Mouse (Mus musculus): ENCODE measurements around the gene Tcam1. TPM values are rescaled to one million over a fixed set of nuclear protein-coding genes. Genes with fewer than 3 reads are reported as not detected.

Gene Tcam1
- polyA plus RNA-seq, 1 experiment: not detected

- peaks cover 77% of the 10 kb centered on the region for H3K4me1 ChIP-seq
- H3K27me3 ChIP-seq (replicated peaks): no peaks in the 10 kb centered on the region
- H3K4me3 ChIP-seq (replicated peaks): peak within 1 kb of the TSS; percentile 96
- H3K36me3 ChIP-seq (replicated peaks; ENCODE audit: low read length): peaks cover 17% of the 10 kb centered on the region
- no peaks in the 10 kb centered on the region for H3K9me3 ChIP-seq
- TF ChIP-seq FLI1 (IDR thresholded peaks at IDR 0.05; ENCODE audit: low read length): 0 out of 2 replicates have a peak, but pooled peaks have one; percentile 27
- no peak for TF ChIP-seq GATA1 (IDR thresholded peaks at IDR 0.05; ENCODE audit: borderline replicate concordance, low read length)
Observed at GRCm38 (mm10) chr11:106272644-106273310, 3.7 kb upstream of the Tcam1 start, which contains the start of gene Smarcd2. TSS of gene Smarcd2 (minus strand) at chr11:106272972.

GRCm38 (mm10) chr11:106273311-106273684 lies 3.2 kb upstream of the Tcam1 start:
- H3K36me3 ChIP-seq (replicated peaks; ENCODE audit: low read length): peaks cover 12% of the 10 kb centered on the region
- peaks cover 77% of the 10 kb centered on the region for H3K4me1 ChIP-seq
- no peak for TF ChIP-seq FLI1 (IDR thresholded peaks at IDR 0.05; ENCODE audit: low read length)
- no peak for TF ChIP-seq GATA1 (IDR thresholded peaks at IDR 0.05; ENCODE audit: borderline replicate concordance, low read length)
- no peaks in the 10 kb centered on the region for H3K9me3 ChIP-seq
- peak overlapping the region; percentile 96 for H3K4me3 ChIP-seq (replicated peaks)
- no peaks in the 10 kb centered on the region for H3K27me3 ChIP-seq (replicated peaks)

DNA sequence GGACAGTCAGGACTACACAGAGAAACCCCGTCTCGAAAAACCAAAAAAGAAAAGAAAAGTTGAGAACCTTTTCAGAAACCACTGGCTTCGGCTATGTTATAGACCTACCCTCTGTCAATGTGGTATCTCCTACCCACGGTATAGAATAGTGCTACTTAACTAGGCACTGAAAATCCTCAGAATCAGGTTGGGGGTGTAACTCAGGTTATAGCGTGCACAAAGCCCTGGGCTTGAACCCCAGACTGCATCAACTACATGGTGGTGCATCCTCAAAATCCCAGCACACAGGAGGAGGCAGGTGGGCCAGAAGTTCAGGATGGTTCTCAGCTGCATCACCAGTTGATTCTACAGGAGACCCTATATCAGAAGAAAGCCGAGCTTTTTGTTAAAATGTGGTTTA lies 2.7 kb upstream of the Tcam1 start:
- H3K36me3 ChIP-seq (replicated peaks; ENCODE audit: low read length): peaks cover 7% of the 10 kb centered on the region
- TF ChIP-seq FLI1 (IDR thresholded peaks at IDR 0.05; ENCODE audit: low read length): no peak
- H3K9me3 ChIP-seq: no peaks in the 10 kb centered on the region
- H3K4me1 ChIP-seq: peaks cover 72% of the 10 kb centered on the region
- H3K4me3 ChIP-seq (replicated peaks): peak overlapping the region; percentile 39
- H3K27me3 ChIP-seq (replicated peaks): peaks cover 2% of the 10 kb centered on the region

DNA sequence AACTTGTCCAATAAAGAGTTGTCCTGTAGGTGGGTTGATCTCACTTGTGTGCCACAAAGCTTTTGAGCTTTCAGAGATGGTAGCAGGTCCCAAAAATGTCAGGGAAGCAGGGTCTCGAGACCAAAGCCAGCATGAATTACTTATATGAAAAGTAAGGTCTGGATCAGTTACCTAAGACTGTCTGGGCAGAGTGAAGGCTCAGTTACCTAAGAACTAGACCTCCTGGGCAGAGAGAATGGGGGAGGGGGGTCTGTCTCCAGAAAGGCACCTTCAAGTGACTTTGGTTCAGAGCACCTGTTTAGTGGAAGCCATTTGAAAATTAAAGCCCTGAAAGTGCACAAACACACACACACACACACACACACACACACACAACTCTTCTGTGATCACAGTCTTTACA lies 2.1 kb upstream of the Tcam1 start:
- peaks cover 66% of the 10 kb centered on the region for H3K4me1 ChIP-seq

GRCm38 (mm10) chr11:106274971-106275411 lies 1.5 kb upstream of the Tcam1 start:
- H3K4me3 ChIP-seq (replicated peaks): no peak overlapping the region
- H3K9me3 ChIP-seq: no peaks in the 10 kb centered on the region
- peaks cover 62% of the 10 kb centered on the region for H3K4me1 ChIP-seq
- peaks cover 2% of the 10 kb centered on the region for H3K27me3 ChIP-seq (replicated peaks)
- TF ChIP-seq FLI1 (IDR thresholded peaks at IDR 0.05; ENCODE audit: low read length) (no peak), GATA1 (IDR thresholded peaks at IDR 0.05; ENCODE audit: borderline replicate concordance, low read length) (no peak)
- H3K36me3 ChIP-seq (replicated peaks; ENCODE audit: low read length): peaks cover 2% of the 10 kb centered on the region

More for the DNA sequence above, 2.1 kb upstream of the Tcam1 start:
- Histone ChIP-seq H3K36me3 (replicated peaks; ENCODE audit: low read length) (peaks cover 2% of the 10 kb centered on the region), H3K4me3 (replicated peaks) (no peak overlapping the region), H3K27me3 (replicated peaks) (peaks cover 2% of the 10 kb centered on the region), H3K9me3 (no peaks in the 10 kb centered on the region)
- TF ChIP-seq GATA1 (IDR thresholded peaks at IDR 0.05; ENCODE audit: borderline replicate concordance, low read length) (no peak), FLI1 (IDR thresholded peaks at IDR 0.05; ENCODE audit: low read length) (no peak)

GRCm38 (mm10) chr11:106282452-106282851 lies 6.0 kb downstream of the Tcam1 start:
- Histone ChIP-seq H3K9me3 (no peaks in the 10 kb centered on the region), H3K27me3 (replicated peaks) (peaks cover 50% of the 10 kb centered on the region), H3K4me1 (peaks cover 17% of the 10 kb centered on the region), H3K4me3 (replicated peaks) (no peak overlapping the region), H3K36me3 (replicated peaks; ENCODE audit: low read length) (no peaks in the 10 kb centered on the region)
- TF ChIP-seq FLI1 (IDR thresholded peaks at IDR 0.05; ENCODE audit: low read length) (no peak), GATA1 (IDR thresholded peaks at IDR 0.05; ENCODE audit: borderline replicate concordance, low read length) (no peak)

DNA sequence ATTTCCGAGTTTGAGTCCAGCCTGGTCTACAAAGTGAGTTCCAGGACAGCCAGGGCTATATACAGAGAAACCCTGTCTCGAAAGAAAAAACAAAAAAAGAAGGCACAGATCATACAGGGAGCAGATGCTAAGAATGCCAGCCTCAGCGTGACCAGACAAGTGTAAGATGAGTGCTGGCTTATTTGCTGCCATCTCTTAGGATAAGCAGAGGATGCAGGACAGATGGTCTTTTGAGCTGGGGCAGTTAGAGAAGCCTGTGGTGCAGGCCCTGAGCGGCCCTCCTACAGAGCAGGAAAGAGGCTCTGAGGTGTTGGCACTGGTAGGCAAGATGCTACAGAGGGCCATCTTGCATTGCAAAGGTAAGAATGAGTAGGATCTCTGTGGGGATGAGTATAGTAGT lies 6.9 kb downstream of the Tcam1 start:
- Histone ChIP-seq H3K27me3 (replicated peaks) (peaks cover 53% of the 10 kb centered on the region), H3K4me3 (replicated peaks) (no peak overlapping the region), H3K9me3 (no peaks in the 10 kb centered on the region), H3K36me3 (replicated peaks; ENCODE audit: low read length) (no peaks in the 10 kb centered on the region), H3K4me1 (peaks cover 9% of the 10 kb centered on the region; the same call in 1 of the 2 replicates)
- TF ChIP-seq GATA1 (IDR thresholded peaks at IDR 0.05; ENCODE audit: borderline replicate concordance, low read length): no peak
- TF ChIP-seq FLI1 (IDR thresholded peaks at IDR 0.05; ENCODE audit: low read length): no peak

GRCm38 (mm10) chr11:106284126-106284525 lies 7.7 kb downstream of the Tcam1 start:
- Histone ChIP-seq H3K9me3 (no peaks in the 10 kb centered on the region), H3K4me3 (replicated peaks) (no peak overlapping the region), H3K4me1 (peaks cover 9% of the 10 kb centered on the region; the same call in 1 of the 2 replicates), H3K36me3 (replicated peaks; ENCODE audit: low read length) (no peaks in the 10 kb centered on the region), H3K27me3 (replicated peaks) (peaks cover 51% of the 10 kb centered on the region)
- TF ChIP-seq GATA1 (IDR thresholded peaks at IDR 0.05; ENCODE audit: borderline replicate concordance, low read length) (no peak), FLI1 (IDR thresholded peaks at IDR 0.05; ENCODE audit: low read length) (no peak)

- no peak overlapping the region for H3K4me3 ChIP-seq (replicated peaks)
- no peaks in the 10 kb centered on the region for H3K36me3 ChIP-seq (replicated peaks; ENCODE audit: low read length)
- H3K27me3 ChIP-seq (replicated peaks): peaks cover 48% of the 10 kb centered on the region
- TF ChIP-seq GATA1 (IDR thresholded peaks at IDR 0.05; ENCODE audit: borderline replicate concordance, low read length) (no peak), FLI1 (IDR thresholded peaks at IDR 0.05; ENCODE audit: low read length) (no peak)
- peaks cover 9% of the 10 kb centered on the region; the same call in 1 of the 2 replicates for H3K4me1 ChIP-seq
- H3K9me3 ChIP-seq: no peaks in the 10 kb centered on the region
Observed at GRCm38 (mm10) chr11:106286206-106286605, 9.7 kb downstream of the Tcam1 start.

- Histone ChIP-seq H3K27me3 (replicated peaks) (peaks cover 42% of the 10 kb centered on the region), H3K4me1 (peaks cover 9% of the 10 kb centered on the region; the same call in 1 of the 2 replicates), H3K36me3 (replicated peaks; ENCODE audit: low read length) (no peaks in the 10 kb centered on the region), H3K4me3 (replicated peaks) (no peak overlapping the region), H3K9me3 (0 out of 2 replicates have a peak, but pooled peaks cover 5% of the 10 kb centered on the region)
- TF ChIP-seq FLI1 (IDR thresholded peaks at IDR 0.05; ENCODE audit: low read length): no peak
Observed at GRCm38 (mm10) chr11:106286987-106287386, 10.5 kb downstream of the Tcam1 start.
